Comparison of ENCODE assay signal across 8 mouse cellular contexts in the genomic region with DNA sequence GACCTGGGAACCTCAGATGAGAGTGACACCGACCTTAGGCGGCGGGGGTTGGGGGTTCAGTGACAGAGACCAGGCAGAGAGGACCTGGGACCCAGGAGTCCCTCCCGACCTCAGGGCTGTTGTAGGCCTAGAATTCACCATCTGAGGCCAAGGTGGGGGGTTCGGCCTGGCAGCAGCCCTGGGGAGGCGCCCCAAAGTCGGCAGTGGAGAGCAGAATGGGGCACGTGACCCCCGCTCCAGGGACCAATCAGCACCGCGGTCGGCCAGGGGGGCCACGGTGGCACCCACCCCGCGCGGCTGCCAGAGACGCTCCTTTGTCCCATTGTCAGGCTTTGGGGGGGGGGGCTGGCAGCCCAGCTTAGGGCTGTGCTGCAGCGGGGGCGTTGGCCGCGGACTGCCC. TPM values are rescaled to one million over a fixed set of nuclear protein-coding genes. Genes with fewer than 3 reads are reported as not detected.
A peak's percentile ranks its signal among the peaks of the same experiment; 100 is the strongest.
DNase-seq lines count a peak whose midpoint lies in the region; ATAC-seq and TF ChIP-seq lines count a peak whose summit lies in the region.

No protein-coding gene starts in this region.

- no peak overlapping the region for H3K27ac ChIP-seq in lung, postnatal 0 days (ENCODE audit: low read length)
- peak overlapping the region; percentile 78; the same call in 1 of the 2 replicates for H3K27ac ChIP-seq in hindbrain, postnatal 0 days
- H3K27ac ChIP-seq in neural tube, embryonic 14.5 days (ENCODE audit: low read depth, low read length): no peak overlapping the region; the same call in 1 of the 2 replicates

- peak; percentile 50 for DNase-seq in cerebellum, adult 11 months
- no peak for DNase-seq in cerebellum, adult 8-10 months
- no peak for DNase-seq in lung, postnatal 0 days (ENCODE audit: low spot score)
- no peak for DNase-seq in lung, postnatal 10 days
- peak; percentile 47 for DNase-seq in hindbrain, postnatal 0 days (ENCODE audit: low spot score)
- DNase-seq in adipocyte (ENCODE audit: low spot score): no peak
- DNase-seq in spleen, adult 12 weeks (ENCODE audit: low spot score): no peak

- ATAC-seq in lung, postnatal 0 days: peak; percentile 9; the same call in 1 of the 2 replicates
- peak; percentile 13; the same call in 1 of the 2 replicates for ATAC-seq in hindbrain, postnatal 0 days
- peak; percentile 25 for ATAC-seq in neural tube, embryonic 14.5 days (ENCODE audit: low read depth)

- no peak for TF ChIP-seq CTCF in lung, postnatal 0 days (IDR thresholded peaks at IDR 0.05)
- TF ChIP-seq CTCF in hindbrain, postnatal 0 days (IDR thresholded peaks at IDR 0.05; ENCODE audit: low read depth): no peak

- peak overlapping the region; percentile 60 for H3K4me3 ChIP-seq in lung, postnatal 0 days (ENCODE audit: low read depth, low read length)
- H3K4me3 ChIP-seq in hindbrain, postnatal 0 days (ENCODE audit: low read length): peak overlapping the region; percentile 76
- peak overlapping the region; percentile 83 for H3K4me3 ChIP-seq in neural tube, embryonic 14.5 days (ENCODE audit: low read depth, low read length)

- H3K4me1 ChIP-seq in lung, postnatal 0 days (ENCODE audit: insufficient read depth, low read depth, low read length): peaks cover 8% of the 10 kb centered on the region
- H3K4me1 ChIP-seq in hindbrain, postnatal 0 days (ENCODE audit: insufficient read depth, low read length): peaks cover 17% of the 10 kb centered on the region
- H3K4me1 ChIP-seq in neural tube, embryonic 14.5 days (ENCODE audit: control insufficient read depth, insufficient read depth, low read length): peaks cover 39% of the 10 kb centered on the region

- TF ChIP-seq EP300 in lung, postnatal 0 days (IDR thresholded peaks at IDR 0.05): no peak

- peaks cover 28% of the 10 kb centered on the region; the same call in 1 of the 2 replicates for H3K27me3 ChIP-seq in lung, postnatal 0 days (replicated peaks; ENCODE audit: insufficient read depth, low read length)
- H3K27me3 ChIP-seq in hindbrain, postnatal 0 days (ENCODE audit: insufficient read depth, low read length): no peaks in the 10 kb centered on the region
- H3K27me3 ChIP-seq in neural tube, embryonic 14.5 days (ENCODE audit: control insufficient read depth, insufficient read depth, low read length): peaks cover 5% of the 10 kb centered on the region; the same call in 1 of the 2 replicates

- H3K4me2 ChIP-seq in lung, postnatal 0 days (replicated peaks; ENCODE audit: low read depth, low read length): peak overlapping the region; percentile 97
- H3K4me2 ChIP-seq in hindbrain, postnatal 0 days (ENCODE audit: low read depth, low read length): peak overlapping the region; percentile 81
- H3K4me2 ChIP-seq in neural tube, embryonic 14.5 days (ENCODE audit: low read depth, low read length): peak overlapping the region; percentile 80

- no peaks in the 10 kb centered on the region for H3K9me3 ChIP-seq in lung, postnatal 0 days (ENCODE audit: low read length)
- no peaks in the 10 kb centered on the region for H3K9me3 ChIP-seq in hindbrain, postnatal 0 days (ENCODE audit: low read length)
- no peaks in the 10 kb centered on the region for H3K9me3 ChIP-seq in neural tube, embryonic 14.5 days (ENCODE audit: control insufficient read depth, low read length)

- no peak overlapping the region for H3K9ac ChIP-seq in lung, postnatal 0 days (replicated peaks; ENCODE audit: low read depth)
- H3K9ac ChIP-seq in hindbrain, postnatal 0 days (replicated peaks; ENCODE audit: low read length): peak overlapping the region; percentile 83
- peak overlapping the region; percentile 94 for H3K9ac ChIP-seq in neural tube, embryonic 14.5 days (replicated peaks; ENCODE audit: low read depth, low read length)

- 10% methylated on average over 17 of the region's 21 CpGs for WGBS in lung, postnatal 0 days
- 10% methylated on average over 15 of the region's 21 CpGs for WGBS in hindbrain, postnatal 0 days
- WGBS in neural tube, embryonic 14.5 days: 4% methylated on average over 20 of the region's 21 CpGs

- H3K36me3 ChIP-seq in lung, postnatal 0 days (ENCODE audit: insufficient read depth, low read length): no peaks in the 10 kb centered on the region
- H3K36me3 ChIP-seq in hindbrain, postnatal 0 days (ENCODE audit: insufficient read depth, low read length): no peaks in the 10 kb centered on the region
- no peaks in the 10 kb centered on the region for H3K36me3 ChIP-seq in neural tube, embryonic 14.5 days (ENCODE audit: control insufficient read depth, insufficient read depth, low read length)

RNA-seq across cellular contexts. Expression of gene Sema6b, which starts 0.8 kb away (rescaled TPM):
- 0.88 and 1.0 TPM in 2 replicates for polyA plus RNA-seq in lung, postnatal 0 days (2015; fragmentation: Nextera tagmentation; extraction: Ambion mirVana)
- total RNA-seq in hindbrain, postnatal 0 days (2014; rRNA removed): 91.6 and 97.5 TPM in 2 replicates
- 12.9 and 13.2 TPM in 2 replicates for polyA plus RNA-seq in hindbrain, postnatal 0 days (2015; fragmentation: Nextera tagmentation; extraction: Ambion mirVana)
- polyA plus RNA-seq in neural tube, embryonic 14.5 days (2014; fragmentation: Nextera tagmentation; extraction: Ambion mirVana): 11.8 and 13.8 TPM in 2 replicates

RNA-seq across cellular contexts. Expression of gene Lrg1, which starts 17.6 kb away (rescaled TPM):
- polyA plus RNA-seq in lung, postnatal 0 days (2015; fragmentation: Nextera tagmentation; extraction: Ambion mirVana): 36.3 and 50.6 TPM in 2 replicates
- 0.21 TPM in 1 of 2 replicates, not detected in the other for total RNA-seq in hindbrain, postnatal 0 days (2014; rRNA removed)
- 0.90 and 0.95 TPM in 2 replicates for polyA plus RNA-seq in hindbrain, postnatal 0 days (2015; fragmentation: Nextera tagmentation; extraction: Ambion mirVana)
- 0.24 TPM in 2 replicates for polyA plus RNA-seq in neural tube, embryonic 14.5 days (2014; fragmentation: Nextera tagmentation; extraction: Ambion mirVana)

RNA-seq across cellular contexts. Expression of gene Plin5, which starts 22.0 kb away (rescaled TPM):
- polyA plus RNA-seq in lung, postnatal 0 days (2015; fragmentation: Nextera tagmentation; extraction: Ambion mirVana): 3.2 and 4.3 TPM in 2 replicates
- 2.2 and 3.3 TPM in 2 replicates for total RNA-seq in hindbrain, postnatal 0 days (2014; rRNA removed)
- 4.1 and 4.4 TPM in 2 replicates for polyA plus RNA-seq in hindbrain, postnatal 0 days (2015; fragmentation: Nextera tagmentation; extraction: Ambion mirVana)
- 0.95 and 1.9 TPM in 2 replicates for polyA plus RNA-seq in neural tube, embryonic 14.5 days (2014; fragmentation: Nextera tagmentation; extraction: Ambion mirVana)

RNA-seq across cellular contexts. Expression of gene Tnfaip8l1, which starts 22.9 kb away (rescaled TPM):
- polyA plus RNA-seq in lung, postnatal 0 days (2015; fragmentation: Nextera tagmentation; extraction: Ambion mirVana): 4.7 and 5.6 TPM in 2 replicates
- 14.4 and 17.8 TPM in 2 replicates for total RNA-seq in hindbrain, postnatal 0 days (2014; rRNA removed)
- 6.9 and 7.1 TPM in 2 replicates for polyA plus RNA-seq in hindbrain, postnatal 0 days (2015; fragmentation: Nextera tagmentation; extraction: Ambion mirVana)
- 9.2 and 9.9 TPM in 2 replicates for polyA plus RNA-seq in neural tube, embryonic 14.5 days (2014; fragmentation: Nextera tagmentation; extraction: Ambion mirVana)

RNA-seq across cellular contexts. Expression of gene Plin4, which starts 29.8 kb away (rescaled TPM):
- 0.05 and 0.08 TPM in 2 replicates for polyA plus RNA-seq in lung, postnatal 0 days (2015; fragmentation: Nextera tagmentation; extraction: Ambion mirVana)
- total RNA-seq in hindbrain, postnatal 0 days (2014; rRNA removed): 0.61 and 0.99 TPM in 2 replicates
- polyA plus RNA-seq in hindbrain, postnatal 0 days (2015; fragmentation: Nextera tagmentation; extraction: Ambion mirVana): 0.08 and 0.11 TPM in 2 replicates
- polyA plus RNA-seq in neural tube, embryonic 14.5 days (2014; fragmentation: Nextera tagmentation; extraction: Ambion mirVana): 0.19 and 0.28 TPM in 2 replicates

Comparison
In these comparisons a context has a peak if more than half of its experiments do, and no peak if none do; other contexts are left out.
1. DNase-seq: peak in cerebellum, adult 11 months (single experiment) and hindbrain, postnatal 0 days (single experiment); none in cerebellum, adult 8-10 months (single experiment), lung, postnatal 0 days (single experiment), lung, postnatal 10 days (single experiment), adipocyte (single experiment) and spleen, adult 12 weeks (single experiment).
2. RNA of gene Lrg1, which starts 17.6 kb away (polyA plus RNA-seq): 36.3 to 50.6 TPM in lung, postnatal 0 days; 0.90 to 0.95 TPM in hindbrain, postnatal 0 days and 0.24 TPM in neural tube, embryonic 14.5 days; every median in the first group is over 10 times any median in the second.
3. Peak in every context shown above with its lines, with median percentiles within 50 percentile points of each other: ATAC-seq, H3K4me2 ChIP-seq and H3K4me3 ChIP-seq.